Mouse (Mus musculus): ENCODE measurements at regions not wholly inside any gene's neighbourhood (a gene's known extent, or its start where the extent isn't known, plus 50 kb on each side); places are given as distances from the start of the nearest gene placed in this dataset.

DNA sequence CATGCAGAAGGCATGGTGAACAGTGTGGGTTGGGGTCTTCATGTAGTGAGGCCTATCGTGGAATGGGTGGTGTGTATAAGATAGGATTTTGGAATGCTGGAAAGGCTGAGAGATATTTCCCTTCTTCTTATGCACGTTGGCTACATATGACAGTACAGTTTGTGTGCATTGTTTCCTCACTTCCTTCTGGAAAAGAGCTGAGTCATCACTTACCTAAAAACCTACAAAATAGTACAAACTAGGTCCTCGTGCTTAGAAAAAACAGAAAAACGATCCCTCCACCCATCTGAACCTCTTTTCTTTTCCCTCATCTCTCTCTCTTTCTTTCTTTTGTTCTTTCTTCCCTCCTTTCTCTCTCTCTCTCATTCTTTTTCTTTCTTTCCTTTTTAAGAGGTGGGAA is 168.3 kb downstream of the Ifng start:
- TF ChIP-seq POLR2A (IDR thresholded peaks at IDR 0.05; ENCODE audit: borderline replicate concordance, low read depth, low read length) (no peak), CTCF (IDR thresholded peaks at IDR 0.05; ENCODE audit: low read depth, low read length) (no peak)
